Mouse (Mus musculus): Measurements from ENCODE around the gene Lars2. TPM values are rescaled to one million over a fixed set of nuclear protein-coding genes. Genes with fewer than 3 reads are reported as not detected.
A peak's percentile ranks its signal among the peaks of the same experiment; 100 is the strongest.

Gene Lars2
- polyA plus RNA-seq, 1 experiment from 2014 or later = 932 TPM

DNA sequence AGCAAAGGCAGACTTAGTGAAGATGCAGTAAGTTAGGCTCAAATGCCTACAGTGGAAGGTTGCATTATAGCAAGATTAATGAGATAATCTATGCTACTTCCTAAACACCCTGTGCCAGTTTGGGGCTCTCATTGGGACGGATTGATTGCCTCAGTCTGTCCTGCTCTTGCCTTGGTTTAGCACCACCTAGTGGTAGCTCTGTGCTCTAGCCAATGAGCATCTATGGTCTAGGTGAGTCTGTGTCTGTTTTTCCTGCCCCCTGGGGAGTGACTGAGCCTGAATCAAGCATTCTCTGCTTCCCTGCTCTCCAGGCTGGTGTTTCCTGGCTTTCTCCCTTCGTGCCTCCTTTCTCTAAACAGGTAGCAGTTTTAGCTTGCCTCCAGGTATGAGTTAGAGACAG, 137.6 kb downstream of the Lars2 start:
- no peak overlapping the region for H3K9ac ChIP-seq
- H3K4me1 ChIP-seq (replicated peaks) = peaks cover 11% of the 10 kb centered on the region; the same call in 1 of the 2 replicates
- H3K9me3 ChIP-seq = no peaks in the 10 kb centered on the region
- ATAC-seq = peak; percentile 56
- H3K4me3 ChIP-seq (replicated peaks) = no peak overlapping the region
- H3K27ac ChIP-seq = no peak overlapping the region
- H3K27me3 ChIP-seq (replicated peaks) = no peaks in the 10 kb centered on the region
- H3K36me3 ChIP-seq = peaks cover 14% of the 10 kb centered on the region; the same call in 1 of the 2 replicates
- no peak overlapping the region for H3K4me2 ChIP-seq (replicated peaks)
- WGBS = 22% methylated on average over 2 of the region's 2 CpGs

DNA sequence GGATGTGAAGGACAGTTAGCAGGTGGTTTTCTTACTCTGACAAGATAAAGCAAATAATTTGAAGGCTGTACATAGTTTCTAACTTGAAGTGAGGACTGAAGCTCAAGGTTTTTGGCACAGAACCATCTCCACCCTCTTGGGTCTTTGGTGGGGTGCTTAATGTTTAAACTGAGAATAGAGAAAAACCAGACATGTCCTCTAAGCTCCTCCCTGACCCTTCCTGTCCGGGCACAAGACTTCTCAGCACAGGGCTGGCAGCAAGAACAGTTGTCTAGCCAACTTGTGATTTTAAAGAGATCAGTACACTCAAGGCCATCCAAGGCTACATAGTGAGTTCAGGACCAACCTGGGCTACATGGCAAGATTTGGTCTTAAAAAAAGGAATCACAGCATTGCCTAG, 138.9 kb downstream of the Lars2 start:
- no peaks in the 10 kb centered on the region for H3K9me3 ChIP-seq
- no peak overlapping the region for H3K9ac ChIP-seq
- H3K36me3 ChIP-seq = peaks cover 10% of the 10 kb centered on the region; the same call in 1 of the 2 replicates
- H3K4me2 ChIP-seq (replicated peaks) = no peak overlapping the region
- no peak for ATAC-seq
- H3K27ac ChIP-seq = peak overlapping the region; percentile 1; the same call in 1 of the 2 replicates
- 29% methylated on average over 1 of the region's 1 CpGs for WGBS
- peaks cover 11% of the 10 kb centered on the region; the same call in 1 of the 2 replicates for H3K4me1 ChIP-seq (replicated peaks)
- no peaks in the 10 kb centered on the region for H3K27me3 ChIP-seq (replicated peaks)
- H3K4me3 ChIP-seq (replicated peaks) = no peak overlapping the region

DNA sequence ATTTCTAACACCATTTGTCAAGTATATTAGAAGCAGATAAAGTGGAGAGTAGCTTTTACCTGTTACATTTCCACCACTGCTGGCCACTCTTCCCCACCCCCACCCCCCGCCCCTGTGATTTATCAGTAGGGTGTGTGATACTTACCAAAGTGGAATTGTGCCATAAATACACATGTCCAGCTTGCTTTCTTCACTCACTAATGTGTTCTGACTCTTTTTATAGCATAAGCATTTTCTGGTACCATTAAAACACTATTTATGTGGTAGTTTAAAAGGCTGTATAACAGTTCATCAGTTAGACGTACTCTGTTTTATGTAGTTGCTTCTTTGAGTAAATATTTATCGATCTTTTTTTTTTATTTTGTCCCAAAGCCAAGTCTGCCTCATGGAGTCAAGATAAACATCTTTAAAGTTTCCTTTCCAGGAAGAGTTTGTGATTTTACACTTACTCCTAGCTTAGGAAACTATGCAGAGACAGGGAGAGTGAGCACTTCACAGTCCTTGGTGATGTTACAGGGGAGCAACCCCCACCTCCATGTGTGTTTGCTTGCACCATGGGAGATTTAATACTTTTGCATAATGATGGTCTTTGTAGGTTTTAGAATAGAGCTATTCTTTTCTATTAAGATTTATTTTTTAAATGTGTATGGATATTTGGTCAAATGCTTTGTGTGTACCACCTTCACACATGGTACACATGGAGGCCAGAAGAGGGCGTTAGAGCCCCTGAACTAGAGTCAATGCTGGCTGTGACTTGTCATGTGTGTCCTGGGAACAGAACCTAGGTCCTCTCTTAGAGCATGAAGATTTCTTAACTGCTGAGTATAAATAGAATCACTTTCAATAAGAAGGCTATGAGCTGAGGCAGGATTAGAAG, 139.8 kb downstream of the Lars2 start:
- WGBS = 35% methylated on average over 4 of the region's 4 CpGs
- H3K9ac ChIP-seq = no peak overlapping the region
- peak overlapping the region; percentile 34; the same call in 1 of the 2 replicates for H3K27ac ChIP-seq
- no peak overlapping the region for H3K4me2 ChIP-seq (replicated peaks)
- no peaks in the 10 kb centered on the region for H3K9me3 ChIP-seq
- H3K36me3 ChIP-seq = peaks cover 10% of the 10 kb centered on the region; the same call in 1 of the 2 replicates
- no peak overlapping the region for H3K4me3 ChIP-seq (replicated peaks)
- ATAC-seq = peak; percentile 51
- peaks cover 11% of the 10 kb centered on the region; the same call in 1 of the 2 replicates for H3K4me1 ChIP-seq (replicated peaks)
- no peaks in the 10 kb centered on the region for H3K27me3 ChIP-seq (replicated peaks)

DNA sequence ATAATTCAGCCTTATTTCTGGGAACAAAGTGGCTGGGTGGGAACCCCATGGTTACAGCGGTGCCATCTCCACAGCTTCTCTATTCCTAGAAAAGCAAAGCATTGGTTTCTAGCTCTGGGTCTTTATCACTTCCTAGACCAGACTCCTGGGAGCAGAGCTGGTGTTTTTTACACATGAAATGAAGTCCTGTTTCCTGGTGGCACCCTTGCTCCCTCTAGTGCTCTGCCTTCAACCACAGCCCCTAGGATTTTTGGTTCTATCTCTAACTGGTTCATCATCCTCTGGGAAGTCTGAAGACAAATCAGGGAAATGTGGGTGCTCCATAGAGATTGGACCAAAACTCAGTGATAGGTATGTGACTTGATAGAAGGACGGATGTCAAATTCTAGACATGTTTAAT, 140.7 kb downstream of the Lars2 start:
- H3K27ac ChIP-seq = peak overlapping the region; percentile 34; the same call in 1 of the 2 replicates
- peaks cover 16% of the 10 kb centered on the region; the same call in 1 of the 2 replicates for H3K36me3 ChIP-seq
- no peaks in the 10 kb centered on the region for H3K9me3 ChIP-seq
- peaks cover 11% of the 10 kb centered on the region; the same call in 1 of the 2 replicates for H3K4me1 ChIP-seq (replicated peaks)
- no peak overlapping the region for H3K4me3 ChIP-seq (replicated peaks)
- 84% methylated on average over 2 of the region's 2 CpGs for WGBS
- ATAC-seq = no peak
- no peak overlapping the region for H3K4me2 ChIP-seq (replicated peaks)
- H3K9ac ChIP-seq = no peak overlapping the region
- no peaks in the 10 kb centered on the region for H3K27me3 ChIP-seq (replicated peaks)

DNA sequence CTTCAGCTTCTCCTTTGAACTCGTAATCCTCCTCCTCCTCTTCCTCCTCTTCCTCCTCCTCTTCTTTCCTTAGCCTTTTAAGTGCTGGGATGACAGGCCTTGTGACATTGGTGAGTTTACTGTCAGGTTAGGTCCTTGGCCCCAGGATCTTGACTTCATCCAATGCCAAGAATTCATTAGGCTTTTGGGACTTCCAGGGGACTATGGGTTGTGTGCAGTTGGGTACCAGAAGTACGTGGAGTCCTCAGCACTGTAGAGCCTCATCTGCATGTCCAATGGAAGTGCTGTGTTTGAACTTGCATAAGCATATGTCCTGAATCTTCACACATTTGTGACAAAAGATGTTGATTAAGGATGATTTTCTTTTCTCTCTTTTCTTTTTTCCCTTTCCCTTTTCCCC, 142.3 kb downstream of the Lars2 start:
- no peak for ATAC-seq
- Histone ChIP-seq H3K9ac (no peak overlapping the region), H3K36me3 (peaks cover 14% of the 10 kb centered on the region), H3K9me3 (no peaks in the 10 kb centered on the region), H3K27ac (no peak overlapping the region), H3K4me3 (replicated peaks) (no peak overlapping the region), H3K27me3 (replicated peaks) (no peaks in the 10 kb centered on the region), H3K4me2 (replicated peaks) (no peak overlapping the region), H3K4me1 (replicated peaks) (peaks cover 11% of the 10 kb centered on the region; the same call in 1 of the 2 replicates)
- 90% methylated on average over 2 of the region's 2 CpGs for WGBS

DNA sequence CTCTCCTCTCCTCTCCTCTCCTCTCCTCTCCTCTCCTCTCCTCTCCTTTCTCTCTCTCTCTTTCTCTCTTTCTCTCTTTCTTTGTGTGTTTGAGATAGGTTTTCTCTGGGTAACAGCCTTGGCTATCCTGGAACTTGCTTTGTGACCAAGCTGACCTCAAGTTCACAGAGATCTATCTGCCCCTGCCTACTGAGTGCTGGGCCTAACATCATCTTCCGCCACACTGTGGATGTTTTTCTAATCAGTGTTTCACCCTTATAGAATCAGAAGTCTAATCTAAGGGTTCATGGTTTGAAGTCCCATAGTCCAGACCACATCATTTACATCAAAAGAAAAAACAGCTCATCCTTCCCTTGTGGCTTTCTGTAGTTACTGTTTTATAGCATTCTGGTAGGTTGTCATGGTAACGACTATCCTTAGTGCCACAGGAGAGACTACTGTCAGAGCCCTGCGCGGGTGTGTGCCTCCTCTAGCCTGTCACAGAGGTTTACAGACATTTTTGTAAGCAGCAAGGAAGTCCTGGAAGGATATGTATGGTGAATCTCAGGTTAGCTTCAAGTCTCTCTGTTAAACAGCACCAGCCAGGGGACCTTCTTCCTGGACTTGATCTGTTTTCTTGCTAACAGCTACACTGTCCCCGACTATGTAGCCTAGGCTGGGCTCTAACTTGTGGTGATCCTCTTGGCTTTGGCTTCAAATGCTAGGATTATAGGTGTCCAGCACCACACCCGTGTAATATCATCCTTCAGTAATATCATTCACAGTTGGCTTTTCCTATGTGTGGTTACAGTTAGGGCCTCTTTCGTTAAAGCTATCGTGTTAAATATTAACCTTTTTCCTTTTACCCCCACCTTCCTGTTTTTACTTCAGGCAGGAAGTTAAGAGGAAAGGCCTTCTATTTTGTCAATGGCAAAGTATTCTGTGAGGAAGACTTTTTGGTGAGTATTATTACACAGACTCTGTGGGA, 143.2 kb downstream of the Lars2 start:
- no peak overlapping the region for H3K9ac ChIP-seq
- peaks cover 15% of the 10 kb centered on the region for H3K36me3 ChIP-seq
- ATAC-seq = peak; percentile 74
- H3K9me3 ChIP-seq = no peaks in the 10 kb centered on the region
- peak overlapping the region; percentile 31 for H3K4me2 ChIP-seq (replicated peaks)
- no peak overlapping the region for H3K4me3 ChIP-seq (replicated peaks)
- peak overlapping the region; percentile 54 for H3K27ac ChIP-seq
- H3K4me1 ChIP-seq (replicated peaks) = peaks cover 8% of the 10 kb centered on the region; the same call in 1 of the 2 replicates
- 56% methylated on average over 8 of the region's 8 CpGs for whole genome bisulfite sequencing
- H3K27me3 ChIP-seq (replicated peaks) = no peaks in the 10 kb centered on the region

DNA sequence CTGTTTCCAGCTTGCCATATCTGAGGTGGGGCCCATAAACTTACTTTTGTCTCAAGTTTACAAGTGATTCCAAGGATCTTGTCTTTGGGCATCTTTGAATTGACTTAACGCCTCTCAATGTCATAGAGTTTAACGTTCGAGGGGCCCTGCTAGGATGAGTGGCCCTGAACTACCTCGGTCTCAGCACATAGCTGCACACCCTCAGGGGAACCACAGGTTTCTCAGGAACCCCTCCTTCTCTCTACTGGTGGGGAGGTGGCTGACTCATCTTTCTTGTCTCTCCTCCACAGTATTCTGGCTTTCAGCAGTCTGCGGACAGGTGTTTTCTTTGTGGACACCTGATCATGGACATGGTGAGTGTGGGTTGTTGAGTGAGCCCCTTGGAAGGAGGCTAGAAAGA, 144.2 kb downstream of the Lars2 start:
- H3K27ac ChIP-seq = no peak overlapping the region
- H3K27me3 ChIP-seq (replicated peaks) = no peaks in the 10 kb centered on the region
- peaks cover under 1% of the 10 kb centered on the region; the same call in 1 of the 2 replicates for H3K4me1 ChIP-seq (replicated peaks)
- H3K9me3 ChIP-seq = no peaks in the 10 kb centered on the region
- 82% methylated on average over 5 of the region's 5 CpGs for WGBS
- no peak overlapping the region for H3K4me3 ChIP-seq (replicated peaks)
- no peak overlapping the region for H3K4me2 ChIP-seq (replicated peaks)
- H3K9ac ChIP-seq = no peak overlapping the region
- peaks cover 17% of the 10 kb centered on the region for H3K36me3 ChIP-seq
- no peak for ATAC-seq

Other genes starting within 250 kb of the Lars2 start
- gene Clec3b, start 216.0 kb upstream of the Lars2 start, polyA plus RNA-seq (2015; fragmentation: Nextera tagmentation; extraction: Ambion mirVana) = 0.51 TPM in 1 of 2 replicates, not detected in the other
- 13.6 and 14.7 TPM in 2 replicates for gene Cdcp1, start 150.9 kb upstream of the Lars2 start, polyA plus RNA-seq (2015; fragmentation: Nextera tagmentation; extraction: Ambion mirVana)
- gene Tmem158, start 106.2 kb upstream of the Lars2 start, polyA plus RNA-seq (2015; fragmentation: Nextera tagmentation; extraction: Ambion mirVana) = 14.3 and 15.1 TPM in 2 replicates
- gene Limd1, start 111.8 kb downstream of the Lars2 start, polyA plus RNA-seq (2015; fragmentation: Nextera tagmentation; extraction: Ambion mirVana) = 51.9 and 52.3 TPM in 2 replicates
- gene Sacm1l, start 162.8 kb downstream of the Lars2 start, polyA plus RNA-seq (2015; fragmentation: Nextera tagmentation; extraction: Ambion mirVana) = 67.8 and 69.5 TPM in 2 replicates

All from intestine, embryonic 15.5 days (tissue).